Mouse (Mus musculus): ENCODE measurements around the gene B230217C12Rik. TPM values are rescaled to one million over a fixed set of nuclear protein-coding genes. Genes with fewer than 3 reads are reported as not detected.

B230217C12Rik gene
- polyA plus RNA-seq, 1 experiment from 2014 or later = 15.1 TPM

DNA sequence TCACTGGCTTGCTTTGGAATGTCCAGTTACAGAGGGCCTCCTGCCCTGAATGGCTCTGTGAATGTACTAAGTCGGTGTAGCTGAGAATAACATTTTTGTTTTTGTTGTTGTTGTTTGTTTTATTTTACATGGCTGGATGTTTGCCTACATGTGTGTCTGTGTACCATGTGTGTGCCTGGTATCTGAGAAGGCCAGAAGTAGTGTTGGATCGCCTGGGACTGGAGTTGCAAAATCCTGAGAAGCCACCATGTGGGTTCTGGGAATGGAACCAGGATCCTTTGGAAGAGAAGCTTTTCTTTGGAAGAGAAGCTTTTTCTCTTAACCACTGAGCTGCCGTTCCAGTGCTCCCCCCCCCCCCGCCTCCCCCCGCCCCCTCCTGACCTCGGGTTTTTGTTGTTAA lies 38.1 kb upstream of the B230217C12Rik start:
- Histone ChIP-seq H3K9ac (no peak overlapping the region), H3K27me3 (0 out of 2 replicates have a peak, but pooled peaks cover 3% of the 10 kb centered on the region), H3K4me1 (peaks cover 58% of the 10 kb centered on the region), H3K27ac (no peak overlapping the region), H3K36me3 (replicated peaks) (peaks cover 7% of the 10 kb centered on the region), H3K4me3 (replicated peaks) (no peak overlapping the region), H3K4me2 (peak overlapping the region; percentile 72), H3K9me3 (no peaks in the 10 kb centered on the region)
- 41% methylated on average over 6 of the region's 6 CpGs for WGBS
- ATAC-seq (ENCODE audit: low FRiP score) = no peak

DNA sequence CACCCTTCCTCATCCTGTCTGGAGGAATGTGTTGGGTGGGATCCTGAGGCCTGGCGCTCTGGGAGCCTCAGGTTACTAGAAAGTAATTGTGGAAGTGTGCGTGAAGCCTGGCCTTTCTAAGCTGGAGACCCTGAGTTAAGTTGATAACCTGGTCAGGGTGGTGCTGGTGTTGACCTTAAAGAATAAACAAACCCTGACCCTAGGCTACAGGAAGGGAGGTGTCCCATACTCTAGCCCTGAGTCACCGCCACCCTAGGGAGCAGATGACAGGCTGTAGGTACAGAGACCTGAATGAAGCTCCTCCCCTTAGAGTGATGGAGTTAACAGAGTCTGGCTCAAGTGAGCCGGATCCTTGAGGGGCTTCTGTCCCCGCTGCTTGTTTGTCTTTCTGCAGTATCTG lies 36.7 kb upstream of the B230217C12Rik start:
- H3K27me3 ChIP-seq = no peaks in the 10 kb centered on the region
- H3K36me3 ChIP-seq (replicated peaks) = peaks cover 20% of the 10 kb centered on the region
- no peak overlapping the region for H3K27ac ChIP-seq
- ATAC-seq (ENCODE audit: low FRiP score) = no peak
- no peak overlapping the region for H3K4me2 ChIP-seq
- peaks cover 72% of the 10 kb centered on the region for H3K4me1 ChIP-seq
- no peak overlapping the region for H3K9ac ChIP-seq
- H3K9me3 ChIP-seq = no peaks in the 10 kb centered on the region
- 91% methylated on average over 5 of the region's 5 CpGs for WGBS
- no peak overlapping the region for H3K4me3 ChIP-seq (replicated peaks)

DNA sequence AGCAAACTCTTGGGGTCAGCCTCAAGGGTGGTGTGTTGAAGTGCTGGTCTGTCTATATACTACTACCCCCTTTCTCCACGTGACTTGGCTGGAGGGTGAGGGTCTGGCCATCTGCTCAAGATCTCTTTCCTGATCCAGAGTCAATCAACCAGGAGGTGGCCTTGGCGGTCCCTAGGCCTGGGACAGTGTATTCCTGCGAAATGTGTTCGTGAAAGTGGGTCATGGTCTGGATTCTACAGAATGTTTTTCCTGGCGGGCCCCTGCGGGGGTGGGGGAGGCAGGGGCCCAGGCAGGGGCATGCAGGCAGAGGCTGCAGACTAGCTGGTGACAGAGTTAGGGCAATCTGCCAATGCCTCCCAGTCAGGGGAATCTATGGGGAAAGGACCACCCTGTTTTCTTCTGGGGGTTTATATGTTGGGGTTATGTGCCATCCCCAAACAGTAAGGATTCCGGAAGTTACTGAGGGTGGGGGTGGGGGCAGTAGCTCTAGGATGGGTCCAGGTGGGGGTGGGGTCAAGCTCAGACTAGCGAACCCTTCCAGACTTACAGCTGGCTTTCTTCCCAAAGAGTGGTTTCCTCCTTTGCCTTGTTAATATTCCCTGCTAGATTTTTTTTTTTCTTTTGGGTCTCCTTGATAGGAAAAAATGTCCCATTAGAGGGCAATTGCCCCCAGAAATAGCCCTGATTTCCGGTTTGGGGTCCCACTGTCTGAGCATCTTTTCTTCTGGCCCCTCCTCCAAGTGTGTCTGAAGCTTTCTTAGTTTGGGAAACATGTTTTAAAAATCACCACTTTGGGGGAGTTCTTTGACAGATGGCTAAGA lies 35.5 kb upstream of the B230217C12Rik start:
- Histone ChIP-seq H3K27ac (peak overlapping the region; percentile 74), H3K27me3 (no peaks in the 10 kb centered on the region), H3K4me3 (replicated peaks) (no peak overlapping the region), H3K9me3 (no peaks in the 10 kb centered on the region), H3K36me3 (replicated peaks) (peaks cover 30% of the 10 kb centered on the region), H3K9ac (0 out of 2 replicates have a peak overlapping the region, but pooled peaks have one; percentile 17), H3K4me2 (peak overlapping the region; percentile 43), H3K4me1 (peaks cover 83% of the 10 kb centered on the region)
- no peak for ATAC-seq (ENCODE audit: low FRiP score)
- WGBS = 35% methylated on average over 9 of the region's 9 CpGs

DNA sequence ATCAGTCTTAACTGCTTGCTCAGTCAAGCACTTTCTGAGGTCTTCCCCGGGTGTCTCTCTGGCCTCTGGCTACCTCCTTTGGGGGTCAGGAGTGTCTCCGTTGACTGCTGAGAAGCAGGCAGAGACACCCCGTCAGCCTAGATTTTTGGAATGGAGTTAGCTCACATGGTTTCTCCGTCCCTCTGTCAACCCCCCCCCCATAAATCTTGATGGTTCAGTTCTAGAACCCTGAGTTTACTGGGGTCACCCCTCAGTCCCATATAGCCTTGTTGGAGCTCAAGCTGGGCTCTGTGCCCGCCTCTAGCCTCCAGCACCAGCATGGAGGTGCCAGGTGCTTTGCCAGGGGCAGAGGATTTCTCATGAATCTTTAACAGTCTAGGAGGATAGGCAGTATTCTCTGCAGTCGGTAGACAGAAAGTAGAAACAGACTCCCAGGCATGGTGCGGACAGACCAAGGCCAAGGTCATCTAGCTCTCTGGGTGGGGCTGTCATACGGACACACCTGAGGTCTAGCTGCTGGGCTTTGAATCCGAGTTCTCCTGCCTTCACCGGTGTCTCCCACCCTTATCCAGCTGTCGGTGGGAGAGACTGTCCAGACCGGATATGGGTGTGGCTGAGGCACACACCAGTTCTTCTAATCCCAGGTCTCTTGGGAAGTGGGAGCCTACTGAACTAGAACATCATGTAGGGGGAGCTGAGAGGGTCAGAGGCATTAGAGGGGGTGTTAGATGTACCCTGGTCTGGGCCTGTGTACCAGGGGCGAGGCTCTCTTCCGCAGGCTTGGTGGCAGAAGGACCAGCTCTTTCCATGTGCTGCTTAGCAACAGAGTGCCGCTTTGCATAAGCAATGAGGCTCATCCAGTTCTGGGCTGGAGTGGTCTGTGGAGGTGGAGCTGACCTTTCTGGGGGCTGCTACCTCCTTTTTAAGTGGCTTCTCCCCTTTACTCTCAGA lies 34.6 kb upstream of the B230217C12Rik start:
- peaks cover 30% of the 10 kb centered on the region for H3K36me3 ChIP-seq (replicated peaks)

DNA sequence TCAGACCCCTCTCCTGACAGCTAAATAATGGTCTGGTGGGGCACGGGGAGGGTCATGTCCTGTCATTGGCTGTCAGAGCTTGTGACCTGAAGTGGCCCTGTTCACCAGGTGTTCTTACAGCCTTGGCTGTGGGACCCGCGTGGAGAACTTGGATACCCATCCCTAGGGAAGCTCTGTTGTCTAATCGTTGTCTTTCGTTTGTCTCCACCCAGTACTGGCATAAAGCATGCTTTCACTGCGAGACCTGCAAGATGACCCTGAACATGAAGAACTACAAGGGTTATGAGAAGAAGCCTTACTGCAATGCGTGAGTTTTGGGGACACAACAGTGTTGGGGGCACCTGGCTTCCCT lies 34.0 kb upstream of the B230217C12Rik start:
- WGBS = 78% methylated on average over 7 of the region's 7 CpGs
- peak overlapping the region; percentile 74; the same call in 1 of the 2 replicates for H3K27ac ChIP-seq
- peak overlapping the region; percentile 7; the same call in 1 of the 2 replicates for H3K9ac ChIP-seq
- no peaks in the 10 kb centered on the region for H3K9me3 ChIP-seq
- 0 out of 2 replicates have a peak overlapping the region, but pooled peaks have one; percentile 6 for H3K4me3 ChIP-seq (replicated peaks)
- H3K4me2 ChIP-seq = peak overlapping the region; percentile 43; the same call in 1 of the 2 replicates
- H3K27me3 ChIP-seq = no peaks in the 10 kb centered on the region
- H3K4me1 ChIP-seq = peaks cover 89% of the 10 kb centered on the region
- ATAC-seq (ENCODE audit: low FRiP score) = no peak
- peaks cover 30% of the 10 kb centered on the region for H3K36me3 ChIP-seq (replicated peaks)

More for the DNA sequence above, 34.6 kb upstream of the B230217C12Rik start:
- Histone ChIP-seq H3K9ac (peak overlapping the region; percentile 7; the same call in 1 of the 2 replicates), H3K9me3 (no peaks in the 10 kb centered on the region), H3K27me3 (no peaks in the 10 kb centered on the region), H3K27ac (peak overlapping the region; percentile 74), H3K4me2 (peak overlapping the region; percentile 43), H3K4me1 (peaks cover 89% of the 10 kb centered on the region), H3K4me3 (replicated peaks) (peak overlapping the region; percentile 6; the same call in 1 of the 2 replicates)
- WGBS = 53% methylated on average over 15 of the region's 15 CpGs
- peak; percentile 64 for ATAC-seq (ENCODE audit: low FRiP score)

DNA sequence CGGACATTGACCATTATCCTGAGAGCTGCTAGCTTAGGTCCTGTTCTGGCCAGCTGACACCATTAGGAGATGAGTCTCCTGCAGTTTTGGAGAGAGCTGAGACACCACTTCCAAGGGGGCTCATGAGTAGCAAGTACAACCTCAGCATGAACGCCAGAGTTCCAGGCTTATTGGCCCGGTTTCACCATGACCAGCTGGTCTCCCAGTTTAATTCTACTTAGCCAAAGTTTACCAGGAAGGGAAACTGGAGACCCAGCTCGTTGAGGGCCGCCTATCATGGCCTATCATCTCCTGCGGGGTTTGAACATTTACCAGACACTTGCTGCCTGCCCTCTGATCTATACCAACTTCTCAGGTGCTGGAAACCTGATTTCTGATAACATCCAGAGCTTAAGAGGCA lies 33.0 kb upstream of the B230217C12Rik start:
- Histone ChIP-seq H3K27me3 (no peaks in the 10 kb centered on the region), H3K27ac (peak overlapping the region; percentile 51), H3K36me3 (replicated peaks) (peaks cover 30% of the 10 kb centered on the region), H3K4me1 (peaks cover 89% of the 10 kb centered on the region), H3K9me3 (no peaks in the 10 kb centered on the region), H3K4me2 (no peak overlapping the region), H3K9ac (no peak overlapping the region), H3K4me3 (replicated peaks) (no peak overlapping the region)
- ATAC-seq (ENCODE audit: low FRiP score) = no peak
- whole genome bisulfite sequencing = 50% methylated on average over 6 of the region's 6 CpGs

DNA sequence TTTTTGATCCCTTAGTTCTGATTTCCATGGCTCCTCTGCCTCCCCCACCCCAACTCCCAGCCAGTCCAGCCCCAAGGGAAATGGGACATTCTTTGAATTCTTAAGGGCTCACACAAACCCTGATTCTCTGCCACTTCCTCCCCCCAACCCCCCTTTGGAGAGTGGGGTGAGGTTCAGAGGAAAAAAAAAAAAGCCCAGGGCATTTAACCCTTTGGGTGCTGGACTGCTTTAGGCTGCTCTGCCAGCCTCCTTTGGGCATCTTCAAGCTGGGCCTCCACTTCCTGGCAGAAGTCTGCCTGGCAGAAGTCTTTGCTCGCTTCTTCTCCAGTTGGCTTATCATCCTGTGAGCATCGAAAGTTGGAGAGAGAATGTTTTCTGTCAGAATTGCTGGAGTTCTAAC lies 32.5 kb upstream of the B230217C12Rik start:
- no peak overlapping the region for H3K4me3 ChIP-seq (replicated peaks)
- no peak overlapping the region for H3K4me2 ChIP-seq
- no peaks in the 10 kb centered on the region for H3K27me3 ChIP-seq
- H3K36me3 ChIP-seq (replicated peaks) = peaks cover 30% of the 10 kb centered on the region
- peaks cover 92% of the 10 kb centered on the region for H3K4me1 ChIP-seq
- no peak overlapping the region for H3K9ac ChIP-seq
- no peaks in the 10 kb centered on the region for H3K9me3 ChIP-seq
- 62% methylated on average over 2 of the region's 2 CpGs for WGBS
- H3K27ac ChIP-seq = peak overlapping the region; percentile 51
- no peak for ATAC-seq (ENCODE audit: low FRiP score)

DNA sequence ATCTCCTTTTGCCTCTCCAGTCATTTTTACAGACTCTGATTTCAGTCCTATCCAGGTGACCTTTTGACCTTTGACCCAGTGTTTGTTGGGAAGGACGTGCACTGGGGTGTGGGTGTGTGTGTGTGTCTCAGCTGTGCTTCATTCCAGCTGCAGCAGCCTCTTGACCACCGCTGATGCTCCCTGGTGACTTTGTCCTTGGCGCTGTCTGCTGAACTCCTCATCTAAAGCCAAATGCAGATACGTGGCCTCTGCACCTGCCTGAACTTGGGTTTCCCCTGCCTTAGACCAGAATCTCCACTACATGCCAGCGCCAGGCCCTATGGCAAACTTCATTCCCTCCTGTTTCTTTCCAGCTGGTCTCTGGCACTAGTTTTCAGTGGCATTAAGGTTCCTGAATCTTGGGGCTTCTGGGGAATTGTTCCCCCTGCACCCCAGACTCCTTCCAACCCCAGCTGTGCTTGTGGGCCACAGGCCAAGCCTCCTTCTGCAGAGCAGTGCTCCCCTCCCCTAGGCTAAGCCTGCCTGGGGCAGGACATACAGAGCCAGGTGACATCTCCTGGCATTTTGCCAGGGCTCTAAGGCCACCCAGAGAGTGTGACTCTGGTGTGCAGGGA lies 31.9 kb upstream of the B230217C12Rik start:
- no peak overlapping the region for H3K4me2 ChIP-seq
- WGBS = 53% methylated on average over 5 of the region's 5 CpGs
- H3K27me3 ChIP-seq = no peaks in the 10 kb centered on the region
- H3K4me1 ChIP-seq = peaks cover 96% of the 10 kb centered on the region
- ATAC-seq (ENCODE audit: low FRiP score) = no peak
- H3K27ac ChIP-seq = peak overlapping the region; percentile 51
- no peak overlapping the region for H3K9ac ChIP-seq
- H3K9me3 ChIP-seq = no peaks in the 10 kb centered on the region
- no peak overlapping the region for H3K4me3 ChIP-seq (replicated peaks)
- peaks cover 32% of the 10 kb centered on the region for H3K36me3 ChIP-seq (replicated peaks)

DNA sequence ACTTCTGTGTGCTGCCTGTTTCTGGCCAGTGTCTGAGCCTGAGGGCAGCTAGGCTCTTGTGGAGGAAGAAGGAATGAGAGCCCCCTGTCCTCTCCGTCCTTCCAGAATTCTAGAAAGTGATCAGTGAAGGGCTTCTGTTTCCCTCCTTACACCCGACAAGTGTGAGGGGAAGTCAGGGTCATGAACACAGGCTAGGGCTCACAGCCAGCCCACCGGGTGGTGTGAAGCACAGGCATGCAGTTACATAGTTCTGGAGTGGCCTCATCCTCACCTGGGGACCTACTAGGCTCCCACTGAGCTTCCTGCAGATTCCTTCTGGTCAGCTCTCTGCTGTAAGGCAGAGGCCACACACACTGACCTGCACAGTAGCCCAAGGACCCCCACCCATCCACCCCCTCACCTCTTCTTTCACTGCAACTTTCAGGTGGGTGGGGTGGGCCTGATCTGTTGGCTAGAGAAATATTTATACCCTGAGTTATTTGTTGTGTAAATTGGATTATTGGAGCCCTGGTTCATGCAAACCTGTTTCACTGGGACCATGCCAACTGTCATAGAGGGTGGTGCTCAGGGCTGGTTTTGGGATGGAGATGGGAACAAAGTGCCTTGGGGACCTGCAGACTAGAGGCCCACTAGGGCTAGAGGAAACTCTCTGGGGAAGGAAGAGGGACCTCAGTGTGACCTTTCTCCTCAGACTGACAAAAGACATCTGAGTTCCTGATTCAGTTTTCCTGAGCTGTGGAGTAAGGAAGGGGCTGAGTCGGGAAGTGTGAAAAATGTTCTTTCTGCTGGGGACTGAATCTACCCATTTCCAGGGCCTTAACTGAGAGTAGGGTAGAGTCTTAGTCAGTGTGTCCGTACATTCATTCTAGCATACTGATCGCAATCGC lies 31.1 kb upstream of the B230217C12Rik start:
- no peak overlapping the region for H3K4me2 ChIP-seq
- 0 out of 2 replicates have a peak overlapping the region, but pooled peaks have one; percentile 51 for H3K27ac ChIP-seq
- H3K27me3 ChIP-seq = no peaks in the 10 kb centered on the region
- peaks cover 36% of the 10 kb centered on the region for H3K36me3 ChIP-seq (replicated peaks)
- 77% methylated on average over 7 of the region's 7 CpGs for WGBS
- peaks cover 96% of the 10 kb centered on the region for H3K4me1 ChIP-seq
- no peak overlapping the region for H3K4me3 ChIP-seq (replicated peaks)
- ATAC-seq (ENCODE audit: low FRiP score) = no peak
- H3K9ac ChIP-seq = no peak overlapping the region
- H3K9me3 ChIP-seq = no peaks in the 10 kb centered on the region

DNA sequence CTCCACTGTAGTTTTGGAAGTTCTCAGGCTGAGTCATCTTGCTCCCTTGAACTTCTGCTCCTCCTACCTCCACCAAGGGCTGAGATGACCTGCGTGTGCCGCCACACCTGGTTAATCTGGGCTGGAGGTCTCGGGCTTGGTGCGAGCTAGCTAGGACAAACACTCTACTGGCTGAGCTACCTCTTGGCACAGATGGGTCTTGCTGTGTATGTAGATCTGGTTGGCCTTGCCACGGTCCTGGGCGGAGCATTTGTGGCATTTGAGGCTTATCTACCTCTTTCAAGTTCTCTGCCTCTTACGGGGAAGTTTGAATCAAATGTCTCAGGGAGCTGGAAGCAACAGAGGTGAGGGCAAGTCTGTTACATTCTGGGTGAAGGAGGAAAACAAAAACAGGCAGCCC lies 30.2 kb upstream of the B230217C12Rik start:
- no peak for ATAC-seq (ENCODE audit: low FRiP score)
- no peak overlapping the region; the same call in 1 of the 2 replicates for H3K4me2 ChIP-seq
- H3K4me3 ChIP-seq (replicated peaks) = no peak overlapping the region
- WGBS = 83% methylated on average over 7 of the region's 7 CpGs
- H3K27ac ChIP-seq = peak overlapping the region; percentile 19; the same call in 1 of the 2 replicates
- H3K27me3 ChIP-seq = no peaks in the 10 kb centered on the region
- H3K4me1 ChIP-seq = peaks cover 96% of the 10 kb centered on the region
- H3K36me3 ChIP-seq (replicated peaks) = peaks cover 40% of the 10 kb centered on the region
- peak overlapping the region; percentile 29; the same call in 1 of the 2 replicates for H3K9ac ChIP-seq
- no peaks in the 10 kb centered on the region for H3K9me3 ChIP-seq

DNA sequence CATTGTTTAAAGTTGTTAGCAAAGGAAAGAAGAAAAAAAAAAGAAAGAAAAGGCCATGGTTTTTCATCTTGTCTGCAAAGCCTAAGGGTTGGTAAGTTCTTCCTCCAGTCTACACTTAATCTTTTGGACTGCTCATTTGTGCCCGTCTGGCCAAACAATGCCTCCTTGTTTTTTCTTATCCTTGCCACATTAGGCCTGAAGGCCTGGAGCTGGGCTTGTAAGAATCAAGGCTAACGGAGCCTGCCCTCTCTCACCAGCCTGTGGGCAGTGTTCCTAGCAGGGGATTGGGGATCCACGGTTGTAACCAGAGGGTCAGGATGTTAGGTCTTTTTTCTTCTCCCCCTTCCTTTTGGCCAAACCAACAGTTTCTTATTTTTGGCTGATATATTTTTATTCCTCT lies 29.6 kb upstream of the B230217C12Rik start:
- Histone ChIP-seq H3K36me3 (replicated peaks) (peaks cover 46% of the 10 kb centered on the region), H3K4me3 (replicated peaks) (no peak overlapping the region), H3K27me3 (no peaks in the 10 kb centered on the region), H3K9me3 (no peaks in the 10 kb centered on the region), H3K4me2 (no peak overlapping the region), H3K4me1 (peaks cover 96% of the 10 kb centered on the region), H3K9ac (peak overlapping the region; percentile 44; the same call in 1 of the 2 replicates), H3K27ac (peak overlapping the region; percentile 93)
- no peak for ATAC-seq (ENCODE audit: low FRiP score)
- WGBS = 10% methylated on average over 3 of the region's 3 CpGs

Data from forebrain, embryonic 12.5 days (tissue).